Mouse (Mus musculus): Measurements from ENCODE around the gene Tmem270. TPM values are rescaled to one million over a fixed set of nuclear protein-coding genes. Genes with fewer than 3 reads are reported as not detected.
A peak's percentile ranks its signal among the peaks of the same experiment; 100 is the strongest.
"Not testable (repeated sequence)": the region's sequence is repeated elsewhere in the genome, so short reads cannot be mapped to it uniquely, and the experiment has no call there.

The Tmem270 gene
- total RNA-seq (2021): not detected

DNA sequence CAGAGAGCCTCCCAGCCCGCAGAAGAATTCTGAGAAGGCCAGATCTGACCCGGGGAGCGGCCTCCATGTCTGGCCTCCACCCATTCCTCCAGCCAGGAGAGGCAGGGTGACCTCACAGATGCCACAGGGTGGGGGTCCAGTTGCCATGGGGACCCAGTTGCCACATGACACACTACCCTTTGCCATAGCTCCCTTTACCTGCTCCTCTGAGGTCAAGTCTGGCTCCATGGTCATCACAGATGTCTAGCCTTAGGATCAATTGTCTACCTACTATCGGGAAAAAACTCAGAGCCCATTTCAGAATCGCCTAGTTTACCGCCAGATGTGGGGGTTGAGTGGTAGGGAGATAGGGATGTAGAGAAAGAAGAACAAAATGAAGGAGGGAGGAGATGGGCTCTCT, at the start of gene Tmem270:
Gene Tmem270, minus strand, starts transcription at position 101 of the 400 bp plus-strand sequence.
- no peak for DNase-seq (ENCODE audit: extremely low spot score in 1 of 2, low spot score in 2 of 2)
- intact Hi-C loops (cut with DNase I): loop anchor here (1.0 kb wide), 1 partner anchor 59 kb away; no protein-coding TSS in a partner anchor

DNA sequence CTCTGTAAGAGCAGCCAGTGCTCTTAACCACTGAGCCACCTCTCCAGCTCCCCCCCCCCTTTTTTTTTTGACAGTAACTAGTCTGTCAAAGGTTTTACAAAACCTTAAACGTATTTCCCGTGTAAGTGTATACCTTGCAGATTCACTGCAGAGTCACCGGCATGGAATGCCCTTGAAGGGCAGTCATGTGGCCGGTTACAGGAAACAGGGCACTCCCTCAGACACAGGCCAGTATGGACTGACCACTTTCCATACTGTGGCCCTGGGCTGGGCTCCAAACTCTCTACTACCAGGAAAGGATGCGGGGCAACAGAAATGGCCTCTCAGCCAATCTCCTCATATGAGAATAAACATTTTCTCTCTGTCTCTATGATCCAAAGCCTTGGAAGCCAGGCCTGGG, 49.0 kb upstream of the Tmem270 start:
- intact Hi-C loops (cut with DNase I): no loop called here
- DNase-seq (ENCODE audit: extremely low spot score in 1 of 2, low spot score in 2 of 2): no peak

DNA sequence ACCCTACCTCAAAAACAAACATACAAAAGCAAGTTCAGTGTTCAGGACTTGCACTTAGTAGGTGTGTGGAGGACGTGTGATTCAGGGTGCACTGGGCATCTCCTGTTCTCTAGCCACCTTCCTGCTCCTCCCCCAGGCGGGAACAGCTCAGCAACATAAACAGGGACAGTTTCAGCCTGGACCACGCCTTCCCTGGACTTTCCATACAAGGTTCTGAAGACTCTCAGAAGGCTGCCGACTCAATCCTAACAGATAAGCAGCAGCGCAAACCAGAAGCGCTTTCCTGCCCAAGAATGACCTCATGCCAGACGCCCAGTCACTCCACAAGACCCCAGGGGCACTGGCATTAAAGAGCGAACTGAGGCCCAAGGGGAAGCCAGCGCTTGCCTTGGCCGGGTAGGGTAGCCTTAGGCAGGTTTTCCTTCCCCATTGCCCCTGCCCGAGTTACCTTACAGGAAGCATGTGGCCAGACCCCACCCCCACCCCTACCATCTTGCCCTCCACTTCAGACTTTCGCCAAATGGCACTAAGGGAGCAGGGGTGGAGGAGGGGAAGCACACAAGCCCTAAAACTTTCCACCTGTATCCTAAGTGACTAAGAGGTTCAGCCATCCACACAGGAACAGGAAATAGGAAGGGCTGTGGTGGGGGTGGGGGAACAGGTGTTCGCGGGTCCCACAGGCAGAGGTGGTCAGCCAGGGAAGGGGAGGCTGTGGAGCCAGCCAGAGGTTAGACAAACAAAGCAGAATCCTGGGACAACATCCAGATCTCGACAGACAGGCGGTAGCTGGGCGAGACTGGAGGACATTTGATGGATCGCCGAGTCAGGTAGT, 44.7 kb upstream of the Tmem270 start:
- DNase-seq (ENCODE audit: extremely low spot score in 1 of 2, low spot score in 2 of 2): peak in 1 of 2 experiments; percentile 60

DNA sequence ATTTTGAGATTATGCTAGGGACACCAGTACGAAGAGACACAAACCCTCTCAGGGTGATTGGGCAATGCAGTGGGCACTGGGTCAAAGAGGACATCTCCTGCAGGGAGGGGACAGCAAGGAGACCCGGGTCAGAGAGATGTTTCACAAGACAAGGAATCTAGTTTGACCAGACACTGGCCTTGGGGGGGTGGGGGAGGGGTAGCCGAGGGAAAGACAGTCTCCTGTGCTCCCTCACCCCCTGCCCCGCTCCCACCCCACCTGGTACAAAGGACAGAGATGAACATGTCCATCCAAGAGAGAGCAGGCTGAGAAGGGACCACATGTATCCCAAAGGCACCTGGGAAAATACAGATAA, 41.5 kb upstream of the Tmem270 start:
- DNase-seq (ENCODE audit: extremely low spot score in 1 of 2, low spot score in 2 of 2): no peak
- intact Hi-C loops (cut with DNase I): no loop called here

More for the DNA sequence above, 44.7 kb upstream of the Tmem270 start:
- intact Hi-C loops (cut with DNase I): no loop called here

DNA sequence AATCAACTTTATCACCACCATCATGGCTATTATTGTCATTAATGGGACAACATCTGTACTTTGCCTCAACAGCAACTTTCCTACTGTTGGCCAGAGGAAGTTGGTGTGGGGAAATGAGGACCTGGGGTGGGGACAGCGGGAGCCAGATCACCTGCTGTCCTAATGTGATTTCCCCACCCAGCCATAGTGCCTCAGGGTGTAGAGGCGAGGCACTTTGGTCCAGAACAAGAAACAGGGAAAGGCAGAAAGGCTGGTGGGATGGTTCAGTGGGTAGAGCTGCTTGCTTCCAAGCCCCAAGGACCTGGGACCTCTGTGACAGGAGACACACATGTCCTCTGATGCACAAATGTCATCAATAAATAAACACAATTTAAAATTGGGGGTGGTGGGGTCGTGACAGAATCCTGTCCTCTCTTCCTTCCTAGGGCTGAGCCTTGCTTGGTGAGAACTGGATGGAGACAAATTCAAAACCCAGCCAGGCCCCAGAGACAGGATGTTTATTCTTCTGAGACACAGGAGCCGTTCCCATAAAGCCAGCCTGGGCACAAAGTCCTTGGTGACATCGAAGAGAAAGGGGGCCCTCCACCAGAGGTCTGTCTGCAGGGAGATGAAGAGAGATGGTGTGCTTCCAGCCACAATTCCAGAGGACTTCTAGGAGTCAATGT, 41.0 kb upstream of the Tmem270 start:
- no peak for DNase-seq (ENCODE audit: extremely low spot score in 1 of 2, low spot score in 2 of 2)
- intact Hi-C loops (cut with DNase I): no loop called here

DNA sequence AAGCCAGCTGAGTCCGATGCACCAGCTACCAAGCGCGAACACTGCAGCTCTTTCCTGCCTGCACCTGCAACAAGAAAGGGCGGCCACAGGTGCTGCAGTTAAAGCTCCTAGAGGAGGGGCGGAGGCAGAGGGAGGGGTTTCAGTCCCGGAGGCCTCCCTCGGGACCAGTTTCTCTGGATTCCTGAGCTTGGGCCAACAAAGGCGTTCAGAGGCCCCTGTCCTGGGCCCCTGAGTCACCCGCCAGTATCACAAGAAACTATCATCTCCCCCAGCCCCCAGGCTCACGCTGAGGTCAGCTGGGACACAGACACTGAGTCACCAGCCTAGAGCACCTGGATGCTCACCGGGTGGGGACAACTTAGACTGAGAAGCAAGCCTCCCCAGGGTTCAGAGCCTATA, 40.3 kb upstream of the Tmem270 start, which contains the start of gene Cldn4:
Gene Cldn4, minus strand, starts transcription at position 78 of the 399 bp plus-strand sequence.
- intact Hi-C loops (cut with DNase I): no loop called here
- DNase-seq (ENCODE audit: extremely low spot score in 1 of 2, low spot score in 2 of 2): no peak

DNA sequence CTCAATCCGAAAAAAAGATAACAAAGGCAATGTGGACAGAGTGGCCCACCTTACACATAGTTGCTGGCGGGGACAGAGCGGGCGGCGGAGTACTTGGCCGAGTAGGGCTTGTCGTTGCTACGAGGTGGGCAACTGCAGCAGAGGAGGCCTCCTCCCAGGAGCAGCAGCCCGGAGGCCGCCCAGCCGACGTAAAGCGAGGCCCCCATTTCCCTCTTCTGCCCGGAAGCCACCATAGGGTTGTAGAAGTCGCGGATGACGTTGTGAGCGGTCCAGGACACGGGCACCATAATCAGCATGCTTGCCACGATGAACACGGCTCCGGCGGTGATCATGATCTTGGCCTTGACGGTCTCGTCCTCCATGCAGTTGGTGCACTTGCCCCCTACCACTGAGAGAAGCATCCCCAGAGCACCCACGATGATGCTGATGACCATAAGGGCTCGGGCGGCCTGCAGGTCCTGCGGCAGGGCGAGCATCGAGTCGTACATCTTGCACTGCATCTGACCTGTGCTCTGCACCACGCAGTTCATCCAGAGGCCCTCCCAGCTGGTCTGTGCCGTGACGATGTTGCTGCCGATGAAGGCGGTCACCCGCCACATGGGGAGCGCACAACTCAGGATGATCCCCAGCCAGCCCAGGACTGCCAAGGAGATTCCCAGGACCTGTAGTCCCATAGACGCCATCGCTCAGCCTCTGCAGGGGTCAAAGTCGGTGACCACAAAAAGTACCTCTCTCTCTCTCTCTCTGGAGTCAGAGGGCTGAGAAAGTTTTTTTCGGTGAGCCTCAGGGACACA, 39.7 kb upstream of the Tmem270 start:
- intact Hi-C loops (cut with DNase I): no loop called here
- DNase-seq (ENCODE audit: extremely low spot score in 1 of 2, low spot score in 2 of 2): no peak

DNA sequence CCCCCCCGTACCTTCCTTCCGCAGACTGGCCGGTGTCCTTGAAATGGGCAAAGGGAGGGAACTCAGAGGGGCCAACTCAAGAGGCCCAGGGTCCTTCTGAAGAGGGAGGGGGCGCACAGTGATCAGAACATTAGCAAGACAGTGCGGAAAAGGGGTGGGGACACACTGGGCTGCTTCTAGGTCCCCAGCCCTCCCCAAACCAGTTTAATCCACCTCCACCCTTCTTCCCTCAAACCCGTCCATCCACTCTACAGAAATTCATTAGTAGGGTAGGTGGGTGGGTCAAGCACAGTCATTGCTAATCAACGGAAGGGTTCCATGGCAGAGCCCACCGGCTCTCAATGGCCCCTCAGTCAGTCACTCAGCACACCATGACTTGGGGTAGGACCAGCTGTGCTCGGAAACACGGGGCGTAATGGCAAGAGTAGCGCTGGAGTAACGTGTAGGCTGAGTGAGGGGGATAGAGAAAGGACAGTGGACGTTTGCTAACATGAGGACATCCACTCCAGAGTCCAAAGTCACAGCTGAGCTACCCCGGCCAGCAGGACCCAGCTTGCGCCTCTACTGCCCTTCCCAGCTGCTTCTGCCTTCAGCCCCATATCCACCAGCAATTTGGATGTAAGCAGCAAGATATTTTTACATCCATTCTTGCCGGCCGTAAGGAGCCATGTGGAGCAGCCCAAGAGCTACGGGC, 38.9 kb upstream of the Tmem270 start:
- intact Hi-C loops (cut with DNase I): no loop called here

DNA sequence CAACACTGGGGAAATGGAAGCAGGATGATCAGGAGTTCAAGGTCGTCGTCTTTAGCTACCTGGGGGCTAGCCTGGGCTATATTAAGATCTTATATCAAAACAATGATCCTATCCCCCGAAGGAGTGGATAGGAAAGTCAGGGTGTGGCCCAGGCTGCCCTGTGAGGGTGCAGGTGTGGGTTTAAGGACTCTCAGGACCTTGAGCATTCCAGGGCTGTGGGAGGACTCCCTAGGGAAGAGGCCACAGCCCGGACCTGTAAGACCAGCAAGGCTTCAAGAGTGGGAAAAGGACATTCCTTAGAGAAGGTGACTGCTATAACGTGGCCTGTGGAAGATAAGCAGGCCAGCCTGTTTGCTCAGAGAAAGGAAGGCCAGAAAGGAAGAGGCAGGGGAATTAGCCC, 37.6 kb upstream of the Tmem270 start:
- DNase-seq (ENCODE audit: extremely low spot score in 1 of 2, low spot score in 2 of 2): no peak
- intact Hi-C loops (cut with DNase I): no loop called here

More for the DNA sequence above, 38.9 kb upstream of the Tmem270 start:
- DNase-seq (ENCODE audit: extremely low spot score in 1 of 2, low spot score in 2 of 2): no peak

DNA sequence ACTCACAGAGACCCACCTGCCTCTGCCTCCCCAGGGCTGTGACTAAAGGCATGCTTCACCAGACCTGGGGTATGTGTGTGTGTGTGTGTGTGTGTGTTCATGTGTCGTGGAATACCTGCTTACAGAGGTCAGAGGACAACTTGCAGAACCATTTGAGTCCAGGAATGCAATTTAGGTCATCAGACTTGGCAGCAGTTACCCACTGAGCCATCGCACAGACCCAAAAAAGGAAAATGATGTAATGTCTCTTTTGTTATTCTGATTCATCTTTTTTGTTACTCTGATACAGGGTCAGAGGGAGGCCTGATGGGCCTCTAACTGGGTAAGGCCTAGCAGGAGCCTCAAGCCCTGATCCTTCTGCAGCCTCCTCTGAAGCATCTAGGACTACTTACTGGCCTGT, 36.2 kb upstream of the Tmem270 start:
- no peak for DNase-seq (ENCODE audit: extremely low spot score in 1 of 2, low spot score in 2 of 2)
- intact Hi-C loops (cut with DNase I): no loop called here

DNA sequence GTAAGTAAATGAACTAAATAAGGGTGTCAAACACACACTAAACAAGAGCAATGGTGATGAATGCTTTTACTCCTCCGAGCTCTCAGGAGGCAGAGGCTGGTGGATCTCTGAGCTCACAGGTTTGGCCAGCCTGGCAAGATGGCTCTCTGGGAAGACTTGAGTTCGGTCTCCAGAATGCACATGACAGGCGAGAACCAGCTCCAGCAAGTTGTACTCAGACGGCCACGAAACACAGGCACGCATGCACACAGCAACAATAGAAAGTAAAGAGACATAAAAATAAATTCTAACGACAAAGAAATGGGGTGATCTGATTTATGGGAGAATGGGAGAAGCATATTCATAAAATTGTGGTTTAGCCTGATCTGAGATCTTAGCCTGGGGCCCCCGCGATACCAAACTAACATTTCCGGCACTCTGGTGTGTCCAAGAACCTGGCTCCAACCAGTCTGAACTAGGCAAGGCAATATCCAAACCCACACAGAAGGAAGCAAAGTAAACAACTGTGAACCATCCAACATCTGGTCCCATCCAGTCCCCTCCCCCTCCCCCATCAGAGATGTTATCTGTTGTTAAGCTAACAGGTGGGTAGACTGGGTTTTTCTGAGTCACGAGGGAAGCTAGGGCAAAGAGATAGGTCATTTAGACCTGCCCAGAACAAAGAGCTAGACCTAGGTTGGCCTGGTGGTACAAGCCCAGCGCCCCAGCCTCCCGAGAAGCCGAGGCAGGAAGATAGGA, 35.1 kb upstream of the Tmem270 start:
- intact Hi-C loops (cut with DNase I): no loop called here
- no peak for DNase-seq (ENCODE audit: extremely low spot score in 1 of 2, low spot score in 2 of 2)

DNA sequence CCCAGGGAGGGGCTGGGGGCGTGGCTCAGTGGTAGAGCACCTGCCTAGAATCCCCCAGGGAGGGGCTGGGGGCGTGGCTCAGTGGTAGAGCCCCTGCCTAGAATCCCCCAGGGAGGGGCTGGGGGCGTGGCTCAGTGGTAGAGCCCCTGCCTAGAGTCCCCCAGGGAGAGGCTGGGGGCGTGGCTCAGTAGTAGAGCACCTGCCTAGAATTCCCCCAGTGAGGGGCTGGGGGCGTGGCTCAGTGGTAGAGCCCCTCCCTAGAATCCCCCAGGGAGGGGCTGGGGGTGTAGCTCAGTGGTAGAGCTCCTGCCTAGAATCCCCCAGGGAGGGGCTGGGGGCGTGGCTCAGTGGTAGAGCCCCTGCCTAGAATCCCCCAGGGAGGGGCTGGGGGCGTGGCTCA, 33.0 kb upstream of the Tmem270 start:
- intact Hi-C loops (cut with DNase I); DNase-seq (ENCODE audit: extremely low spot score in 1 of 2, low spot score in 2 of 2): not testable (repeated sequence)

DNA sequence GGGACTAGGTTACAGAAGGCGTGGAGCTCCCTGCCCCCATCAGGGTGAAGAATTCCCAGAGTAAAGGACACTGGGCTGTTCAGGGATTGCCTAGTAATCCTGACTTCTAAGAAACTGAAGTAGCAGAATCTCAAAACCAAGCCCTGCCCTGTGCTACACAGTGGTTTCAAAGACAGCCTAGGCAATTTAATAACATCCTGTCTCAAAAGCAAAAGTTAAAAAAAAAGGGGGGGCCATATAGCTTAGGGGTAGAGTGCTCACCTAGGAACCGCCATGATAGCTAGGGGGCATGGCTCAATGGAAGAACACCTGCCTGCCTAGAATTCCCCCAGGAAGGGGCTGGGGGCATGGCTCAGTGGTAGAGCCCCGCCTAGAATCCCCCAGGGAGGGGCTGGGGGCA, 32.5 kb upstream of the Tmem270 start:
- intact Hi-C loops (cut with DNase I): no loop called here
- DNase-seq (ENCODE audit: extremely low spot score in 1 of 2, low spot score in 2 of 2): no peak

DNA sequence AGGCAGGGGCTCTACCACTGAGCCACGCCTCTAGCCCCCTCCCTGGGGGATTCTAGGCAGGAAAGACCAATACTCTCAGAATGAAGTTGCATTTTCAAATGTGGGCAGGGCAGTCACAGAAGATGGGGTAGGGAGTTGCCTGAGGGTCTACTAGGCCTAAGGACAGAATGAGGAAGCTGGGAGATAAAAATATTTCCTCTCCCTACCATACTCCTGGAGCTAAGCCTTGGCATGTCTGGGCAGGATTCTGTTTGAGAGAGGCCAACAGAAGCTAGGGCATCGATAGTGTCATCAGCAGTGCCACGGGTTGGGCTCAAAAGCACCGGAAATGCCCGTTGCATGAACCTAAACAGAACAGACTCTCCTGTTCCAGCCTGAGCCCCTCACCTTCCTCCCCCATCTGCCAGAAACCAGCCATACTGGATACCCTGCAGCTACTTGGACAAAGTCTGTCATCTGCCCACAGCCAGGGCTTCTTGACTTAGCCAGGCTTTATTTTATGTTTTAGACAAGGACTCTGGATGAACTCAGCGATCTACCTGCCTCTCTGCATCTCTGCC, 30.2 kb upstream of the Tmem270 start:
- intact Hi-C loops (cut with DNase I): no loop called here
- DNase-seq (ENCODE audit: extremely low spot score in 1 of 2, low spot score in 2 of 2): no peak

DNA sequence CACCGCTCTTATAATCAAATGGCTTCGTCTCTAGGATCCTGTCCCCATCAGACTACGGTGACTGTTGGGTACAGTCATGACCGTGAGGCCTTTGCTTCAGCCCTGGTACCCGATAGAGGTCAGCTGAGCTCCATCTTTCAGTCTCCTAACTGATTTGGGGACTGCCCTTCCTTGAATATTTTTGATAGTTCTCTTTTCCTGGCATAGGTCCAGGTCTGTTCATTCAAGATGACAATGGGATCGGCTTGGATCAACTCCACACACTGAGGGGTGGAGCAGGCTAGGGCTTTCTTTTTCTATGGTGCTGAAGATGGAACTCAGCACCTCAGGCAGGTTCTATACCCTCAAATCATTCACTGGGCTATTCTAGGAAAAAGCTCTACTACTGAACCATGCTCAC, 29.5 kb upstream of the Tmem270 start:
- DNase-seq (ENCODE audit: extremely low spot score in 1 of 2, low spot score in 2 of 2): no peak
- intact Hi-C loops (cut with DNase I): no loop called here

DNA sequence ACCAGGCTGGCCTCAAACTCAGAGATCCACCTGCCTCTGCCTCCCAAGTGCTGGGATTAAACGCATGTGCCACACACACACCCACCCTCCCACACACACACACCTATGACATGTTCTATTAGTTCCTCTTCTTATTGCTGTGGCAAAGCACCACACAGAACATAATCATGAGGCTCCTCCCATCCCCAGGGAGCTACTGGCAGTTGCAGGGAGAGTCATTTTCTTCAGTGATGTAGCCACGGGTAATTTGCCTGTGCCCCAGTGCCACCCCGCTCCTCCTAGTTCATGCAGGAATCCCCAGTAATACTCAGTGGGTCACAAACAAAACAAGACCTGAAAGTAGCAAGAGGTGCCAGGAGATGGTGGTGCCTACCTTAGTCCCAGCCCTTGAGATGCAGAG, 28.1 kb upstream of the Tmem270 start:
- intact Hi-C loops (cut with DNase I): no loop called here
- DNase-seq (ENCODE audit: extremely low spot score in 1 of 2, low spot score in 2 of 2): no peak

DNA sequence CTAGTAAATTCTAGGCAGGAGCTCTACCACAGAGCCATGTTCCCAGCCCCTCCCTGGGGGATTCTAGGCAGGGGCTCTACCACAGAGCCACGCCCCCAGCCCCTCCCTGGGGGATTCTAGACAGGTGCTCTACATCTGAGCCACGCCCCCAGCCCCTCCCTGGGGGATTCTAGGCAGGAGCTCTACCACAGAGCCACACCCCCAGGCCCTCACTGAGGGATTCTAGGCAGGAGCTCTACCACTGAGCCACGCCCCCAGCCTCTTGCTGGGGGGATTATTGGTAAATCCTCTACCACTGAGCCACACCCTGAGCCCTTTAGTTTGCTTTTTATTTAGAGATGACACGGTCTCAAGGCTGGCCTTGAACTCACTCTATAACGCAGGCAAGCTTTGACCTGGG, 27.2 kb upstream of the Tmem270 start:
- DNase-seq (ENCODE audit: extremely low spot score in 1 of 2, low spot score in 2 of 2); intact Hi-C loops (cut with DNase I): not testable (repeated sequence)

DNA sequence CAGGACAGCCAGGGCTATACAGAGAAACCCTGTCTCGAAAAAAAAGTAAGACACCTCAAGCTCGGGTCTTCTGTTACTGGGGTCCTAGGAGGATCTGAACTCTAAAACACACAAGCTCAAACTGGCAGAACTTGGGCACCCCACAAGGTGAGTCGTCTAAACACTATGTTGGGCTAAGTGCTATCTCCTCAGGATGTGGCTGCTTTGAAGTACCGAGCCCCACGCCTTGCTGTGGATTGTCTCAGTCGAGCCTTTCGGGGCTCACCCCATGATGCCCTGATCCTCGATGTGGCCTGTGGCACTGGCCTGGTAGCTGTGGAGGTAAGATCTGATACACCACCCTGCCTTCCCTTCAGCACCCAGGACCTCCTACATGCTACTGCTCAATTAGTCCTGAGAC, 26.7 kb upstream of the Tmem270 start:
- intact Hi-C loops (cut with DNase I): no loop called here
- DNase-seq (ENCODE audit: extremely low spot score in 1 of 2, low spot score in 2 of 2): no peak
